Mouse (Mus musculus): ENCODE measurements around the gene Slc25a47. TPM values are rescaled to one million over a fixed set of nuclear protein-coding genes. Genes with fewer than 3 reads are reported as not detected.

The Slc25a47 gene
- polyA plus RNA-seq, 1 experiment from 2014 or later: 4.3 TPM

DNA sequence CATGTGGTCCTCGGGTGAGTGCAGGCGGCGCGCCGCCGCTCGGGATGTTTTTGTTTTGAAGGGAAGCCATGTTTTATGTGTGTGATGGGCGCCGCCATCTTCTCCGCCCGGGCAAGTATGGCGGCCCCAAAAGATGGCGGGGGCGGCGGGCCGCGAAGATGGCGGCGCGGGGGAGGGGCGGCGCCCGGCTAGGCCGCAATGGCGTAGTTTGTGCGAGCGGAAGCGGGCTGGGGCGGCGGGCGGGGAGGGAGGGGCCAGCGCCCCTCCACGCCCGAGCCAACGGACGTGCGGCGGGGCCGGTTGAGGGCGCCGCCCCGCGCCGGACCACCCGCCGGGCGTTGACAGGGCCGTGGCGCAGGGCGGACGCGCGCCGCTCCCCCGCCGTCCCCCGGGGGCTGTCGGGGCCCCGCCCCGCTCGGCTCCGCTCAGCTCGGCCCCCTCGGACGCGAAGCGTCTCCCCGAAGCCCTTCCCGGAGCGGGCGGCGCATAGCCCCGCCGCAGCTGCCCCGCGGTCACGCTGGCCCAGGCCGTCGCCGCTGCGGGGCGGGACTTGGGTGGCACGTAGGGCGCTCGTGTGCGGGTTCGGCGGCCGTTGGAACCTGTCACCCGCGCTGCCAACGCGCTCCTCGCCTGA, 41.7 kb upstream of the Slc25a47 start:
- peak overlapping the region; percentile 100 for H3K27ac ChIP-seq (replicated peaks)

DNA sequence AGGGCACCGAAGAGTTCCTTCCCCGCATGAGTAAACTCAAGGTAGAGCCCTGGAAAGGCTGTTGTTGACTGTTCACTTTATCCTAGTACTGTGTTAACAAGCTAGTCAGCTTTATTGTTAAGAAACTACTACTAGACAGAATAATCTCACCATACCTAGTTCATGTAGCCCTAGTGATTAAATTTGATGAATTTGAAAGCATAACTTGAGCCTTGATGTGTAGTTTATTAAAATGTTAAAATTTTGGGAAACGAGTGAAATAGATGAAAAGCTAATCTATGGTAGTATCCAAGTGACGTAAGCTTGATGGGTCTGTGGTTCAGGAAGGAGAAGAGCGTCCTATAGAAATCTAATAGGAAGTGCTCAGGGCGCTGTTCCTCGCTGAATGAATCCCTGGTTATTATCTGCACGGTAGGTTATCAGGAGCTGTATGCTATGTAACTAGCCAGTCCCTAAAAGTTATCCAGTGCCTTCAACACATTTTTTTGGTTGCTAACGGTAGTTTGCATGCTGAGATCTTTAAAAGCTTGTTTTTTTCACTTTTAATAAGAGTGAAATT, 40.8 kb upstream of the Slc25a47 start:
- TF ChIP-seq CTCF (IDR thresholded peaks at IDR 0.05; ENCODE audit: low read depth) (no peak), EP300 (optimal IDR thresholded peaks at IDR 0.05) (no peak)
- no peaks in the 10 kb centered on the region for H3K27me3 ChIP-seq (ENCODE audit: control insufficient read depth, insufficient read depth, low read length)
- H3K4me3 ChIP-seq (ENCODE audit: low read depth, low read length): peak overlapping the region; percentile 99
- H3K4me1 ChIP-seq (replicated peaks; ENCODE audit: control insufficient read depth, insufficient read depth): no peaks in the 10 kb centered on the region; the same call in 1 of the 2 replicates
- H3K27ac ChIP-seq (replicated peaks): peak overlapping the region; percentile 100
- peak overlapping the region; percentile 62 for H3K4me2 ChIP-seq (replicated peaks; ENCODE audit: low read depth)
- DNase-seq (ENCODE audit: low spot score): no peak
- WGBS: 6% methylated on average over 9 of the region's 9 CpGs
- H3K36me3 ChIP-seq (ENCODE audit: control insufficient read depth, insufficient read depth, low read length): no peaks in the 10 kb centered on the region
- no peaks in the 10 kb centered on the region for H3K9me3 ChIP-seq (ENCODE audit: control insufficient read depth, low read length)
- no peak for ATAC-seq (ENCODE audit: low FRiP score, low TSS enrichment)
- H3K9ac ChIP-seq (ENCODE audit: low read length): peak overlapping the region; percentile 94

More for the DNA sequence above, 41.7 kb upstream of the Slc25a47 start:
- Histone ChIP-seq H3K36me3 (ENCODE audit: control insufficient read depth, insufficient read depth, low read length) (no peaks in the 10 kb centered on the region), H3K27me3 (ENCODE audit: control insufficient read depth, insufficient read depth, low read length) (no peaks in the 10 kb centered on the region), H3K4me1 (replicated peaks; ENCODE audit: control insufficient read depth, insufficient read depth) (no peaks in the 10 kb centered on the region; the same call in 1 of the 2 replicates), H3K9ac (ENCODE audit: low read length) (peak overlapping the region; percentile 94), H3K4me2 (replicated peaks; ENCODE audit: low read depth) (peak overlapping the region; percentile 62), H3K4me3 (ENCODE audit: low read depth, low read length) (peak overlapping the region; percentile 99), H3K9me3 (ENCODE audit: control insufficient read depth, low read length) (no peaks in the 10 kb centered on the region)
- TF ChIP-seq CTCF (IDR thresholded peaks at IDR 0.05; ENCODE audit: low read depth) (no peak), EP300 (optimal IDR thresholded peaks at IDR 0.05) (no peak)
- under 1% methylated on average over 39 of the region's 94 CpGs for WGBS
- ATAC-seq (ENCODE audit: low FRiP score, low TSS enrichment) (peak; percentile 67), DNase-seq (ENCODE audit: low spot score) (peak; percentile 88)

- no peak overlapping the region for H3K9ac ChIP-seq (ENCODE audit: low read length)
- 74% methylated on average over 2 of the region's 2 CpGs for WGBS
- no peaks in the 10 kb centered on the region for H3K9me3 ChIP-seq (ENCODE audit: control insufficient read depth, low read length)
- TF ChIP-seq EP300 (optimal IDR thresholded peaks at IDR 0.05): no peak
- TF ChIP-seq CTCF (IDR thresholded peaks at IDR 0.05; ENCODE audit: low read depth): no peak
- no peaks in the 10 kb centered on the region for H3K27me3 ChIP-seq (ENCODE audit: control insufficient read depth, insufficient read depth, low read length)
- no peaks in the 10 kb centered on the region; the same call in 1 of the 2 replicates for H3K36me3 ChIP-seq (ENCODE audit: control insufficient read depth, insufficient read depth, low read length)
- DNase-seq (ENCODE audit: low spot score) (no peak), ATAC-seq (ENCODE audit: low FRiP score, low TSS enrichment) (no peak; the same call in 1 of the 2 replicates)
- H3K4me1 ChIP-seq (replicated peaks; ENCODE audit: control insufficient read depth, insufficient read depth): 0 out of 2 replicates have a peak, but pooled peaks cover 4% of the 10 kb centered on the region
- H3K4me3 ChIP-seq (ENCODE audit: low read depth, low read length): no peak overlapping the region
- no peak overlapping the region for H3K4me2 ChIP-seq (replicated peaks; ENCODE audit: low read depth)
- H3K27ac ChIP-seq (replicated peaks): no peak overlapping the region
Measured at GRCm38 (mm10) chr12:108801613-108802012, 34.2 kb upstream of the Slc25a47 start.

DNA sequence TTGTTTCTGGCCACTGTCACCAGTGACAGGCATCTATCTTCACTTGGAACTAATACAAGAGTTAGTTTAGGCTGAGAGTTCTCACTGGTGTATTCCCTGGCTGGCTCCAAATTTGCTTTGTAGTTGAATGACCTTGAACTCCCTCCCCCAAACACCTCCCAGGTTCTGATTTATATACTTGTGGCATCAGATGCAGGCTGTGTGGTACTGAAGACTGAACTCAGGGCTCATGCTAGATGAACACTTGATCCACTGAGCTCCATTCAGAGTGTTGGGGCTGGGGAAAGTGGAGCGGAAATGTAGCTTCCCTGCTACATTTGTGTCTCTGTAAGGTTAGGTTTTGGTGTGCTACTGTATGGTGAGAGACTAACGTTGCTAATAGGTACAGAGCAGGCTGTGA, 31.5 kb upstream of the Slc25a47 start:
- ATAC-seq (ENCODE audit: low FRiP score, low TSS enrichment): no peak
- no peak overlapping the region for H3K27ac ChIP-seq (replicated peaks)
- TF ChIP-seq EP300 (optimal IDR thresholded peaks at IDR 0.05) (no peak), CTCF (IDR thresholded peaks at IDR 0.05; ENCODE audit: low read depth) (no peak)
- peaks cover 3% of the 10 kb centered on the region; the same call in 1 of the 2 replicates for H3K36me3 ChIP-seq (ENCODE audit: control insufficient read depth, insufficient read depth, low read length)
- H3K9ac ChIP-seq (ENCODE audit: low read length): no peak overlapping the region
- WGBS: 84% methylated on average over 2 of the region's 2 CpGs
- H3K9me3 ChIP-seq (ENCODE audit: control insufficient read depth, low read length): no peaks in the 10 kb centered on the region
- no peaks in the 10 kb centered on the region for H3K27me3 ChIP-seq (ENCODE audit: control insufficient read depth, insufficient read depth, low read length)
- H3K4me3 ChIP-seq (ENCODE audit: low read depth, low read length): no peak overlapping the region
- 0 out of 2 replicates have a peak, but pooled peaks cover 4% of the 10 kb centered on the region for H3K4me1 ChIP-seq (replicated peaks; ENCODE audit: control insufficient read depth, insufficient read depth)
- DNase-seq (ENCODE audit: low spot score): no peak
- H3K4me2 ChIP-seq (replicated peaks; ENCODE audit: low read depth): no peak overlapping the region

GRCm38 (mm10) chr12:108808465-108808864, 27.4 kb upstream of the Slc25a47 start:
- 70% methylated on average over 2 of the region's 2 CpGs for WGBS
- TF ChIP-seq CTCF (IDR thresholded peaks at IDR 0.05; ENCODE audit: low read depth) (no peak), EP300 (optimal IDR thresholded peaks at IDR 0.05) (no peak)
- ATAC-seq (ENCODE audit: low FRiP score, low TSS enrichment): no peak

DNA sequence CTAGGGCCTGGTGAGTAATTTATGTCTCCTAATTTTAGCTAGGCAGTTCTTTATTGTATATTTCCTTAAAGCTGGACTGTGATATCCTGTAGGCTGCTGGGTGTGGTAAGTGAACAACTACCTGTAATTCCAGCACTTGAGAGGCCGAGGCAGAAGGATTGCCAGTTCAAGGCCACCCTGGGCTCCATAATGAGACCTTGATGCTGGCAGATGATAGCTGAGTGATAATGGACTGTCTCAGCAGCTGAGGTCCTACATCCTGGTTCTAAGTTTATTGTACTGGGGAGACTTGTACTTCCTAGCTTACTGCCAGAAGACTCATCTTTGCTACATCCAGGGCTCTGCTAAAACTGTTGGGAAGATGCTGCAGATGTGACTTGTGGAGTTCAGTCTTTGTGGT, 26.1 kb upstream of the Slc25a47 start:
- H3K4me2 ChIP-seq (replicated peaks; ENCODE audit: low read depth): no peak overlapping the region
- DNase-seq (ENCODE audit: low spot score) (no peak), ATAC-seq (ENCODE audit: low FRiP score, low TSS enrichment) (no peak)
- H3K27ac ChIP-seq (replicated peaks): no peak overlapping the region
- H3K4me1 ChIP-seq (replicated peaks; ENCODE audit: control insufficient read depth, insufficient read depth): no peaks in the 10 kb centered on the region
- H3K9me3 ChIP-seq (ENCODE audit: control insufficient read depth, low read length): no peaks in the 10 kb centered on the region
- TF ChIP-seq EP300 (optimal IDR thresholded peaks at IDR 0.05) (no peak), CTCF (IDR thresholded peaks at IDR 0.05; ENCODE audit: low read depth) (no peak)
- peaks cover 3% of the 10 kb centered on the region; the same call in 1 of the 2 replicates for H3K36me3 ChIP-seq (ENCODE audit: control insufficient read depth, insufficient read depth, low read length)
- H3K4me3 ChIP-seq (ENCODE audit: low read depth, low read length): no peak overlapping the region
- 67% methylated on average over 1 of the region's 1 CpGs for WGBS
- H3K27me3 ChIP-seq (ENCODE audit: control insufficient read depth, insufficient read depth, low read length): no peaks in the 10 kb centered on the region
- H3K9ac ChIP-seq (ENCODE audit: low read length): no peak overlapping the region

More at GRCm38 (mm10) chr12:108808465-108808864, 27.4 kb upstream of the Slc25a47 start:
- no peak for DNase-seq (ENCODE audit: low spot score)
- Histone ChIP-seq H3K27ac (replicated peaks) (no peak overlapping the region), H3K27me3 (ENCODE audit: control insufficient read depth, insufficient read depth, low read length) (no peaks in the 10 kb centered on the region), H3K4me1 (replicated peaks; ENCODE audit: control insufficient read depth, insufficient read depth) (no peaks in the 10 kb centered on the region), H3K36me3 (ENCODE audit: control insufficient read depth, insufficient read depth, low read length) (peaks cover 3% of the 10 kb centered on the region; the same call in 1 of the 2 replicates), H3K4me2 (replicated peaks; ENCODE audit: low read depth) (no peak overlapping the region), H3K9ac (ENCODE audit: low read length) (no peak overlapping the region), H3K4me3 (ENCODE audit: low read depth, low read length) (no peak overlapping the region), H3K9me3 (ENCODE audit: control insufficient read depth, low read length) (no peaks in the 10 kb centered on the region)
